ENCODE assay signal across 27 mouse cellular contexts in the genomic region with DNA sequence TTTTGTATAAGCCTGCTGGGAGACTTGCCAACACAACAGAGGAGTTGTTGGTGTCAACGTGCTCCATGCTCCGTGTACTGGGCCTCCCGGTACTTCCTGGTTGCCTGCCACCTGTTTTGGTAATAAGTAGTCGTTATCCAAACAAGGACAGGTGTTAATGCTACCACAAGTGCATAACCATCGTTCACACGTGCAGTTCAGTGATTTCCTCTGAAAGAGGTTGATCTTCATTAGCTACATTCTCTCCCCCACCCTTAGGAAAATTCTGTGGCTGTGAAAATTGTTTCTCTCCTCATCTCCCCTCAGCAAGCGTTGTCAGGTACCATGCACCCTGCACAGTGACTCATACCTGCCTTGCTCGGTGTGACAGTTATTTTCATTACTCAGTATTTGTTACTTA. TPM values are rescaled to one million over a fixed set of nuclear protein-coding genes. Genes with fewer than 3 reads are reported as not detected.
A peak's percentile ranks its signal among the peaks of the same experiment; 100 is the strongest.
DNase-seq lines count a peak whose midpoint lies in the region; ATAC-seq lines count a peak whose summit lies in the region.
"Had no signal": no experiment of that assay in that cellular context is flagged by ENCODE, and none has a peak within 500 bp of the region (broad histone marks: within the 10 kb centered on the region; RNA-seq: fewer than 3 reads in every experiment).

No protein-coding gene starts in this region.

- peaks cover 8% of the 10 kb centered on the region; the same call in 1 of the 2 replicates for H3K4me1 ChIP-seq in heart, embryonic 10.5 days
- peaks cover 15% of the 10 kb centered on the region for H3K4me1 ChIP-seq in heart, embryonic 12.5 days (replicated peaks)
- H3K4me1 ChIP-seq in intestine, embryonic 15.5 days (replicated peaks), result no peaks in the 10 kb centered on the region
- no peaks in the 10 kb centered on the region for H3K4me1 ChIP-seq in hindbrain, embryonic 14.5 days (replicated peaks; ENCODE audit: control insufficient read depth, insufficient read depth, low read length)
- H3K4me1 ChIP-seq: limb, embryonic 12.5 days; midbrain, embryonic 15.5 days; neural tube, embryonic 15.5 days; stomach, embryonic 15.5 days had no signal

- no peak overlapping the region for H3K9ac ChIP-seq in heart, embryonic 12.5 days
- no peak overlapping the region for H3K9ac ChIP-seq in intestine, embryonic 15.5 days
- no peak overlapping the region for H3K9ac ChIP-seq in hindbrain, embryonic 14.5 days
- H3K9ac ChIP-seq: limb, embryonic 12.5 days; liver, embryonic 12.5 days; midbrain, embryonic 15.5 days; neural tube, embryonic 15.5 days; stomach, embryonic 15.5 days had no signal

- no peak for ATAC-seq in heart, embryonic 12.5 days (ENCODE audit: insufficient number of reproducible peaks, low FRiP score)
- ATAC-seq in CD4-positive, CD25-positive, alpha-beta regulatory T cell, adult 4 months, result peak; percentile 27
- ATAC-seq in intestine, embryonic 15.5 days, result peak; percentile 48
- ATAC-seq in hindbrain, embryonic 14.5 days (ENCODE audit: low FRiP score), result no peak
- ATAC-seq: hindbrain, embryonic 16.5 days; liver, embryonic 12.5 days; midbrain, embryonic 15.5 days had no signal

- peak; percentile 50 for DNase-seq in heart, embryonic 10.5 days (ENCODE audit: low spot score)
- peak; percentile 70 for DNase-seq in CD4-positive helper T cell, adult 2 months (ENCODE audit: low read depth, low spot score)
- DNase-seq in hindbrain, embryonic 14.5 days (ENCODE audit: low spot score), result no peak
- DNase-seq in cerebellum, adult 11 months, result no peak
- DNase-seq: adrenal gland, postnatal 25 days; cerebellum, adult 18-20 months; cerebellum, postnatal 25 days; embryo, embryonic 11 days; heart, postnatal 4 days; lung, adult 2 months; spleen, adult 18-20 months; thymus, postnatal 25 days had no signal

- no peak overlapping the region for H3K4me2 ChIP-seq in heart, embryonic 12.5 days
- H3K4me2 ChIP-seq in intestine, embryonic 15.5 days (replicated peaks), result no peak overlapping the region
- H3K4me2 ChIP-seq in hindbrain, embryonic 14.5 days (replicated peaks), result no peak overlapping the region
- H3K4me2 ChIP-seq: limb, embryonic 12.5 days; liver, embryonic 12.5 days; midbrain, embryonic 15.5 days; neural tube, embryonic 15.5 days; stomach, embryonic 15.5 days had no signal

- WGBS in heart, embryonic 10.5 days, result 86% methylated on average over 8 of the region's 8 CpGs
- WGBS in heart, embryonic 12.5 days, result 87% methylated on average over 8 of the region's 8 CpGs
- WGBS in intestine, embryonic 15.5 days, result 70% methylated on average over 8 of the region's 8 CpGs
- 88% methylated on average over 8 of the region's 8 CpGs for WGBS in hindbrain, embryonic 14.5 days

- no peaks in the 10 kb centered on the region for H3K9me3 ChIP-seq in heart, embryonic 10.5 days
- no peaks in the 10 kb centered on the region for H3K9me3 ChIP-seq in heart, embryonic 12.5 days (replicated peaks)
- no peaks in the 10 kb centered on the region for H3K9me3 ChIP-seq in intestine, embryonic 15.5 days
- no peaks in the 10 kb centered on the region for H3K9me3 ChIP-seq in hindbrain, embryonic 14.5 days (ENCODE audit: control insufficient read depth, low read length)
- H3K9me3 ChIP-seq: G1E; limb, embryonic 12.5 days; liver, embryonic 12.5 days; midbrain, embryonic 15.5 days; neural tube, embryonic 15.5 days; stomach, embryonic 15.5 days had no signal

- no peak overlapping the region for H3K27ac ChIP-seq in heart, embryonic 10.5 days
- H3K27ac ChIP-seq in heart, embryonic 12.5 days (ENCODE audit: poor library complexity, severe bottlenecking), result no peak overlapping the region
- H3K27ac ChIP-seq in intestine, embryonic 15.5 days, result no peak overlapping the region
- no peak overlapping the region for H3K27ac ChIP-seq in hindbrain, embryonic 14.5 days
- H3K27ac ChIP-seq: limb, embryonic 12.5 days; liver, embryonic 12.5 days; midbrain, embryonic 15.5 days; neural tube, embryonic 15.5 days; stomach, embryonic 15.5 days had no signal

- H3K36me3 ChIP-seq in heart, embryonic 10.5 days, result peaks cover 38% of the 10 kb centered on the region
- H3K36me3 ChIP-seq in heart, embryonic 12.5 days, result peaks cover 23% of the 10 kb centered on the region
- no peaks in the 10 kb centered on the region; the same call in 1 of the 2 replicates for H3K36me3 ChIP-seq in intestine, embryonic 15.5 days
- H3K36me3 ChIP-seq in hindbrain, embryonic 14.5 days (replicated peaks; ENCODE audit: control insufficient read depth, insufficient read depth), result peaks cover 14% of the 10 kb centered on the region
- H3K36me3 ChIP-seq: midbrain, embryonic 15.5 days; stomach, embryonic 15.5 days had no signal

- H3K4me3 ChIP-seq in heart, embryonic 10.5 days, result no peak overlapping the region
- H3K4me3 ChIP-seq in heart, embryonic 12.5 days, result no peak overlapping the region
- no peak overlapping the region for H3K4me3 ChIP-seq in intestine, embryonic 15.5 days (replicated peaks)
- no peak overlapping the region for H3K4me3 ChIP-seq in hindbrain, embryonic 14.5 days (replicated peaks; ENCODE audit: low read length)
- H3K4me3 ChIP-seq: limb, embryonic 12.5 days; liver, embryonic 12.5 days; midbrain, embryonic 15.5 days; myocyte; neural tube, embryonic 15.5 days; stomach, embryonic 15.5 days had no signal

- no peaks in the 10 kb centered on the region for H3K27me3 ChIP-seq in heart, embryonic 10.5 days (ENCODE audit: insufficient read depth, poor library complexity, severe bottlenecking)
- H3K27me3 ChIP-seq in heart, embryonic 12.5 days (replicated peaks), result no peaks in the 10 kb centered on the region
- no peaks in the 10 kb centered on the region for H3K27me3 ChIP-seq in intestine, embryonic 15.5 days (replicated peaks)
- no peaks in the 10 kb centered on the region for H3K27me3 ChIP-seq in hindbrain, embryonic 14.5 days (ENCODE audit: control insufficient read depth, insufficient read depth, low read length)
- H3K27me3 ChIP-seq: limb, embryonic 12.5 days; liver, embryonic 12.5 days; midbrain, embryonic 15.5 days; neural tube, embryonic 15.5 days; stomach, embryonic 15.5 days had no signal

RNA-seq across cellular contexts. Expression of a gene that starts 34.5 kb away (rescaled TPM):
- 1.6 and 2.3 TPM in 2 replicates for polyA plus RNA-seq in heart, embryonic 10.5 days (2016; fragmentation: Nextera tagmentation; extraction: Ambion mirVana)
- 1.6 and 1.7 TPM in 2 replicates for polyA plus RNA-seq in heart, embryonic 12.5 days (2016; fragmentation: Nextera tagmentation; extraction: Ambion mirVana)
- 100 to 1,000 TPM; 102 to 104 TPM for polyA plus RNA-seq in CD4-positive, CD25-positive, alpha-beta regulatory T cell, adult 4 months (2017; shearing (Covaris generic))
- 3.7 TPM in 2 replicates for polyA plus RNA-seq in intestine, embryonic 15.5 days (2015; fragmentation: Nextera tagmentation; extraction: Ambion mirVana)
- polyA plus RNA-seq in hindbrain, embryonic 14.5 days (2014; fragmentation: Nextera tagmentation; extraction: Ambion mirVana), result 0.74 and 1.4 TPM in 2 replicates

RNA-seq across cellular contexts. Expression of a gene that starts 35.0 kb away (rescaled TPM):
- not detected in 2 replicates for polyA plus RNA-seq in heart, embryonic 10.5 days (2016; fragmentation: Nextera tagmentation; extraction: Ambion mirVana)
- not detected in 2 replicates for polyA plus RNA-seq in heart, embryonic 12.5 days (2016; fragmentation: Nextera tagmentation; extraction: Ambion mirVana)
- polyA plus RNA-seq in CD4-positive, CD25-positive, alpha-beta regulatory T cell, adult 4 months (2017; shearing (Covaris generic)), result not detected
- not detected in 2 replicates for polyA plus RNA-seq in intestine, embryonic 15.5 days (2015; fragmentation: Nextera tagmentation; extraction: Ambion mirVana)
- not detected in 2 replicates for polyA plus RNA-seq in hindbrain, embryonic 14.5 days (2014; fragmentation: Nextera tagmentation; extraction: Ambion mirVana)
- polyA plus RNA-seq: C2C12; forebrain, embryonic 11.5 days; heart, embryonic 14.5 days; hindbrain, embryonic 16.5 days; kidney, embryonic 16.5 days; limb, embryonic 12.5 days; liver, embryonic 12.5 days; lung, adult 2 months; midbrain, embryonic 15.5 days; myocyte; neural tube, embryonic 15.5 days; stomach, embryonic 15.5 days had no signal

Comparison
In these comparisons a context has a peak if more than half of its experiments do, and no peak if none do; other contexts are left out.
1. DNase-seq: peak in heart, embryonic 10.5 days (single experiment) and CD4-positive helper T cell, adult 2 months (single experiment); none in hindbrain, embryonic 14.5 days (single experiment) and cerebellum, adult 11 months (single experiment).
2. ATAC-seq: peak in CD4-positive, CD25-positive, alpha-beta regulatory T cell, adult 4 months (single experiment) and intestine, embryonic 15.5 days (single experiment); none in heart, embryonic 12.5 days (single experiment) and hindbrain, embryonic 14.5 days (single experiment).
3. RNA of a gene that starts 34.5 kb away (polyA plus RNA-seq): 102 to 104 TPM in CD4-positive, CD25-positive, alpha-beta regulatory T cell, adult 4 months; 3.7 TPM in intestine, embryonic 15.5 days, 1.6 to 2.3 TPM in heart, embryonic 10.5 days, 1.6 to 1.7 TPM in heart, embryonic 12.5 days and 0.74 to 1.4 TPM in hindbrain, embryonic 14.5 days; every median in the first group is over 10 times any median in the second.